Mouse (Mus musculus) heart, adult 11 months (tissue): ENCODE data around the gene Scgb1a1.
"Not testable (repeated sequence)": the region's sequence is repeated elsewhere in the genome, so short reads cannot be mapped to it uniquely, and the experiment has no call there.

Source experiments
- DNase-seq: peaks from one replicate; pipeline ENCODE4 v3.0.0; 2022

Gene Scgb1a1

GRCm38 (mm10) chr19:9087821-9088220 lies at the start of gene Scgb1a1:
TSS of gene Scgb1a1 (minus strand) at chr19:9087958.
- DNase-seq = no peak

GRCm38 (mm10) chr19:9137159-9137558 lies 49.4 kb upstream of the Scgb1a1 start:
- no peak for DNase-seq

- DNase-seq = peak; percentile 99
These were observed 48.0 kb upstream of the Scgb1a1 start, which contains the start of gene Asrgl1 for GRCm38 (mm10) chr19:9135512-9136331. TSS of gene Asrgl1 (minus strand) at chr19:9135636.

GRCm38 (mm10) chr19:9134746-9135511 lies 47.2 kb upstream of the Scgb1a1 start:
- peak; percentile 94 for DNase-seq

- DNase-seq = peak; percentile 61
These were observed 42.2 kb upstream of the Scgb1a1 start for GRCm38 (mm10) chr19:9129996-9130395.

- DNase-seq = peak; percentile 89
These were observed 40.9 kb upstream of the Scgb1a1 start for GRCm38 (mm10) chr19:9128499-9129194.

GRCm38 (mm10) chr19:9123986-9124385 lies 36.2 kb upstream of the Scgb1a1 start:
- DNase-seq = not testable (repeated sequence)

- DNase-seq = peak; percentile 82
These were observed 34.6 kb upstream of the Scgb1a1 start for GRCm38 (mm10) chr19:9122390-9122789.

- DNase-seq = no peak
These were observed 32.1 kb upstream of the Scgb1a1 start for GRCm38 (mm10) chr19:9119655-9120425.

- DNase-seq = peak; percentile 93
These were observed 29.5 kb upstream of the Scgb1a1 start for GRCm38 (mm10) chr19:9117275-9117674.

GRCm38 (mm10) chr19:9116268-9116667 lies 28.5 kb upstream of the Scgb1a1 start:
- DNase-seq = peak; percentile 74

GRCm38 (mm10) chr19:9112043-9112442 lies 24.3 kb upstream of the Scgb1a1 start:
- peak; percentile 85 for DNase-seq

- DNase-seq = peak; percentile 95
These were observed 22.6 kb upstream of the Scgb1a1 start for GRCm38 (mm10) chr19:9110182-9110869.

GRCm38 (mm10) chr19:9108536-9108935 lies 20.8 kb upstream of the Scgb1a1 start:
- no peak for DNase-seq

GRCm38 (mm10) chr19:9107379-9107755 lies 19.6 kb upstream of the Scgb1a1 start:
- DNase-seq = no peak

- DNase-seq = peak; percentile 96
These were observed 19.1 kb upstream of the Scgb1a1 start for GRCm38 (mm10) chr19:9106751-9107378.

- DNase-seq = peak; percentile 97
These were observed 18.3 kb upstream of the Scgb1a1 start for GRCm38 (mm10) chr19:9106096-9106495.

- DNase-seq = peak; percentile 97
These were observed 17.4 kb upstream of the Scgb1a1 start for GRCm38 (mm10) chr19:9105101-9105685.

- peak; percentile 87 for DNase-seq
These were observed 16.2 kb upstream of the Scgb1a1 start for GRCm38 (mm10) chr19:9103986-9104385.

GRCm38 (mm10) chr19:9101062-9101457 lies 13.3 kb upstream of the Scgb1a1 start:
- no peak for DNase-seq
